9 mouse cellular contexts compared by ENCODE assay signal in genomic region chr2:173024938-173025337, GRCm38 (mm10). TPM values are rescaled to one million over a fixed set of nuclear protein-coding genes. Genes with fewer than 3 reads are reported as not detected.
DNase-seq lines count a peak whose midpoint lies in the region; ATAC-seq and TF ChIP-seq lines count a peak whose summit lies in the region.
"Had no signal": no experiment of that assay in that cellular context is flagged by ENCODE, and none has a peak within 500 bp of the region (broad histone marks: within the 10 kb centered on the region; RNA-seq: fewer than 3 reads in every experiment).

No protein-coding gene starts in this region.

- H3K9me3 ChIP-seq in heart, embryonic 14.5 days (ENCODE audit: control insufficient read depth, low read length), result no peaks in the 10 kb centered on the region

- H3K4me3 ChIP-seq in spleen, adult 2 months (ENCODE audit: extremely low read depth, insufficient read depth, insufficient read length), result peak overlapping the region; percentile 38; the same call in 1 of the 2 replicates
- peak overlapping the region in 1 of 2 experiments; percentile 96; a peak in 2 of 4 replicates for H3K4me3 ChIP-seq in heart, embryonic 14.5 days (ENCODE audit: control insufficient read depth in 1 of 2, insufficient read depth in 1 of 2, low read depth in 1 of 2, low read length in 2 of 2)

- peak; percentile 31 for DNase-seq in embryo, embryonic 10 days (ENCODE audit: low spot score)
- no peak for DNase-seq in embryo, embryonic 9.5 days (ENCODE audit: extremely low spot score)
- no peak for DNase-seq in spleen, adult 2 months (ENCODE audit: low read depth in 1 of 2, low spot score in 2 of 2)
- no peak for DNase-seq in spleen, adult 12 weeks (ENCODE audit: low spot score)
- peak; percentile 46 to 62 for DNase-seq in lung, postnatal 4 days
- DNase-seq in adrenal gland, adult 18-20 months (ENCODE audit: low spot score in 2 of 2), result no peak
- DNase-seq in kidney, postnatal 36 days, result no peak

- ATAC-seq in heart, embryonic 14.5 days (ENCODE audit: insufficient number of reproducible peaks, insufficient read depth, low FRiP score, low read depth), result no peak

- 37% methylated on average over 4 of the region's 4 CpGs for WGBS in spleen, adult 2 months
- WGBS in heart, embryonic 14.5 days, result 10% methylated on average over 4 of the region's 4 CpGs

- peaks cover 62% of the 10 kb centered on the region for H3K4me1 ChIP-seq in spleen, adult 2 months (ENCODE audit: control insufficient read depth, insufficient read depth, insufficient read length)
- H3K4me1 ChIP-seq in heart, embryonic 14.5 days (ENCODE audit: control insufficient read depth in 2 of 2, insufficient read depth in 2 of 2, low read length in 2 of 2), result peaks cover 56 to 70% of the 10 kb centered on the region in 2 experiments

- peaks cover 52% of the 10 kb centered on the region for H3K36me3 ChIP-seq in spleen, adult 2 months (ENCODE audit: control insufficient read depth, insufficient read depth, low read length)
- peaks cover 62% of the 10 kb centered on the region for H3K36me3 ChIP-seq in heart, embryonic 14.5 days (ENCODE audit: control insufficient read depth, insufficient read depth, low read length)

- no peak for TF ChIP-seq POLR2A in spleen, adult 2 months (IDR thresholded peaks at IDR 0.05; ENCODE audit: low read depth, low read length)

- no peak for TF ChIP-seq CTCF in spleen, adult 2 months (IDR thresholded peaks at IDR 0.05; ENCODE audit: extremely low read depth, insufficient read depth, insufficient read length, insufficient replicate concordance)

- peak overlapping the region; percentile 84 for H3K4me2 ChIP-seq in heart, embryonic 14.5 days (ENCODE audit: low read length)

- peak overlapping the region; percentile 93 for H3K9ac ChIP-seq in heart, embryonic 14.5 days (ENCODE audit: low read length)

- peak overlapping the region; percentile 93 for H3K27ac ChIP-seq in spleen, adult 2 months (ENCODE audit: insufficient read depth, low read length)
- H3K27ac ChIP-seq in heart, embryonic 14.5 days (replicated peaks in 1 of 2; ENCODE audit: control insufficient read depth in 1 of 2, insufficient read depth in 1 of 2, low read depth in 2 of 2, low read length in 2 of 2), result 0 out of 4 replicates have a peak overlapping the region, but pooled peaks of 1 of the 2 experiments have one; percentile 3

- H3K27me3 ChIP-seq in spleen, adult 2 months (ENCODE audit: control insufficient read depth, insufficient read depth, low read length), result no peaks in the 10 kb centered on the region
- H3K27me3 ChIP-seq in heart, embryonic 14.5 days (ENCODE audit: control insufficient read depth, insufficient read depth, low read length), result no peaks in the 10 kb centered on the region

RNA-seq across cellular contexts. Expression of gene Rbm38, which starts 4.6 kb away (rescaled TPM):
- polyA plus RNA-seq in spleen, adult 2 months (2012; rRNA removed), result 663 and 724 TPM in 2 replicates
- polyA plus RNA-seq in heart, embryonic 14.5 days (2014; fragmentation: Nextera tagmentation; extraction: Ambion mirVana), result 126 and 129 TPM in 2 replicates
- total RNA-seq in adrenal gland, adult 18-20 months (2021), result 10 to 100 TPM; 14.8 to 21.2 TPM

RNA-seq across cellular contexts. Expression of gene Rae1, which starts 25.0 kb away (rescaled TPM):
- 48.3 and 51.5 TPM in 2 replicates for polyA plus RNA-seq in spleen, adult 2 months (2012; rRNA removed)
- polyA plus RNA-seq in heart, embryonic 14.5 days (2014; fragmentation: Nextera tagmentation; extraction: Ambion mirVana), result 99.7 and 101 TPM in 2 replicates
- 10 to 100 TPM; 54.5 to 67.4 TPM for total RNA-seq in adrenal gland, adult 18-20 months (2021)

RNA-seq across cellular contexts. Expression of gene Spo11, which starts 47.4 kb away (rescaled TPM):
- 0.86 and 0.98 TPM in 2 replicates for polyA plus RNA-seq in spleen, adult 2 months (2012; rRNA removed)
- polyA plus RNA-seq in heart, embryonic 14.5 days (2014; fragmentation: Nextera tagmentation; extraction: Ambion mirVana), result 0.32 TPM in 1 of 2 replicates, not detected in the other
- total RNA-seq in adrenal gland, adult 18-20 months (2021), result not detected
- polyA plus RNA-seq: C2C12 had no signal

Comparison
In these comparisons a context has a peak if more than half of its experiments do, and no peak if none do; other contexts are left out.
1. DNase-seq: peak in embryo, embryonic 10 days (single experiment) and lung, postnatal 4 days (2 of 2); none in embryo, embryonic 9.5 days (single experiment), spleen, adult 2 months (0 of 2), spleen, adult 12 weeks (single experiment), adrenal gland, adult 18-20 months (0 of 2) and kidney, postnatal 36 days (0 of 2).